Mouse (Mus musculus) hindbrain, embryonic 16.5 days (tissue): ENCODE data around the gene Zfp169. TPM values are rescaled to one million over a fixed set of nuclear protein-coding genes. Genes with fewer than 3 reads are reported as not detected.
A peak's percentile ranks its signal among the peaks of the same experiment; 100 is the strongest.

Experiments
- ATAC-seq: fragments of 200-750 bp; cut with Nextera tagmentation; 2 replicates; pipeline ENCODE4 v1.8.0; 2017; ENCODE audit warnings: moderate TSS enrichment, moderate library complexity
- H3K27ac ChIP-seq: fragments of 300-500 bp; sonication (generic); 2 replicates; pipeline ENCODE4 v1.5.1; 2014; ENCODE audit warnings: low read depth, mild to moderate bottlenecking, control low read depth, low read length, moderate library complexity
- H3K27me3 ChIP-seq: fragments of 300-500 bp; sonication (generic); replicated peaks from 2 replicates; pipeline ENCODE4 v1.6.1; 2014; ENCODE audit warnings: low read length; ENCODE audit not compliant: control insufficient read depth, insufficient read depth
- H3K36me3 ChIP-seq: fragments of 300-500 bp; sonication (generic); 2 replicates; pipeline ENCODE4 v1.6.1; 2014; ENCODE audit warnings: mild to moderate bottlenecking, low read length, moderate library complexity, mixed read lengths; ENCODE audit not compliant: control insufficient read depth, insufficient read depth
- H3K4me1 ChIP-seq: fragments of 300-500 bp; sonication (generic); 2 replicates; pipeline ENCODE4 v1.6.1; 2014; ENCODE audit warnings: low read depth, low read length; ENCODE audit not compliant: control insufficient read depth, insufficient read depth
- H3K4me2 ChIP-seq: fragments of 300-500 bp; sonication (generic); 2 replicates; pipeline ENCODE4 v1.6.1; 2014; ENCODE audit warnings: mild to moderate bottlenecking, low read length, control low read depth, moderate library complexity
- H3K4me3 ChIP-seq: fragments of 300-500 bp; sonication (generic); 2 replicates; pipeline ENCODE4 v1.5.1; 2014; ENCODE audit warnings: mild to moderate bottlenecking, low read length, control low read depth, moderate library complexity
- H3K9ac ChIP-seq: fragments of 300-500 bp; sonication (generic); 2 replicates; pipeline ENCODE4 v1.6.1; 2014; ENCODE audit warnings: low read depth, mild to moderate bottlenecking, control low read depth, low read length, moderate library complexity
- H3K9me3 ChIP-seq: fragments of 300-500 bp; sonication (generic); 2 replicates; pipeline ENCODE4 v1.6.1; 2014; ENCODE audit warnings: mild to moderate bottlenecking, low read length, moderate library complexity; ENCODE audit not compliant: control insufficient read depth
- WGBS: fragments of 180-500 bp; shearing (Covaris S2); extraction: QIAGEN DNeasy Blood & Tissue Kit; methylation state at CpG from one replicate; pipeline ENCODE4 v1.1.7; 2014; 5-methylcytosine and 5-hydroxymethylcytosine counted together
- polyA plus RNA-seq: library from polyadenylated mRNA; unstranded; fragments of >200 nt; fragmentation: Nextera tagmentation; extraction: Ambion mirVana; gene quantifications from 2 replicates; pipeline ENCODE4 v1.2.1, GENCODE M21; 2015

The Zfp169 gene
- polyA plus RNA-seq, result 5.7 and 7.7 TPM in 2 replicates

GRCm38 (mm10) chr13:48513003-48513929, at the start of gene Zfp169, which contains the start of gene A830005F24Rik:
Gene Zfp169, minus strand, starts transcription at chr13:48513451.
Gene A830005F24Rik, plus strand, starts transcription at chr13:48513570.
- 3% methylated on average over 34 of the region's 34 CpGs for WGBS
- Histone ChIP-seq H3K27ac (peak within 1 kb of the TSS; percentile 76), H3K4me2 (peak within 1 kb of the TSS; percentile 62), H3K4me1 (peaks cover 7% of the 10 kb centered on the region), H3K9ac (peak within 1 kb of the TSS; percentile 92), H3K9me3 (no peaks in the 10 kb centered on the region), H3K27me3 (no peaks in the 10 kb centered on the region), H3K36me3 (no peaks in the 10 kb centered on the region), H3K4me3 (peak within 1 kb of the TSS; percentile 86)
- peak; percentile 99 for ATAC-seq

GRCm38 (mm10) chr13:48562336-48562735, 49.1 kb upstream of the Zfp169 start:
- Histone ChIP-seq H3K27me3 (no peaks in the 10 kb centered on the region), H3K9me3 (no peaks in the 10 kb centered on the region), H3K36me3 (no peaks in the 10 kb centered on the region), H3K4me2 (no peak overlapping the region), H3K27ac (no peak overlapping the region), H3K4me1 (peaks cover 5% of the 10 kb centered on the region), H3K9ac (no peak overlapping the region), H3K4me3 (no peak overlapping the region)
- ATAC-seq, result no peak
- 83% methylated on average over 5 of the region's 5 CpGs for WGBS

- no peak for ATAC-seq
- Histone ChIP-seq H3K4me3 (no peak overlapping the region), H3K9me3 (no peaks in the 10 kb centered on the region), H3K4me2 (no peak overlapping the region), H3K27me3 (no peaks in the 10 kb centered on the region), H3K4me1 (peaks cover 5% of the 10 kb centered on the region), H3K9ac (no peak overlapping the region), H3K27ac (no peak overlapping the region), H3K36me3 (no peaks in the 10 kb centered on the region)
- 91% methylated on average over 2 of the region's 2 CpGs for WGBS
These were observed 48.2 kb upstream of the Zfp169 start for GRCm38 (mm10) chr13:48561481-48561880.

GRCm38 (mm10) chr13:48555976-48556375, 42.7 kb upstream of the Zfp169 start:
- Histone ChIP-seq H3K4me3 (no peak overlapping the region), H3K27ac (no peak overlapping the region), H3K9ac (no peak overlapping the region), H3K9me3 (no peaks in the 10 kb centered on the region), H3K4me1 (peaks cover 10% of the 10 kb centered on the region), H3K27me3 (no peaks in the 10 kb centered on the region), H3K36me3 (no peaks in the 10 kb centered on the region), H3K4me2 (no peak overlapping the region)
- no peak for ATAC-seq
- 78% methylated on average over 1 of the region's 1 CpGs for WGBS

- H3K9ac ChIP-seq, result no peak overlapping the region
- H3K4me2 ChIP-seq, result no peak overlapping the region
- H3K27ac ChIP-seq, result no peak overlapping the region
- H3K27me3 ChIP-seq, result no peaks in the 10 kb centered on the region
- H3K36me3 ChIP-seq, result no peaks in the 10 kb centered on the region
- peaks cover 10% of the 10 kb centered on the region for H3K4me1 ChIP-seq
- H3K9me3 ChIP-seq, result no peaks in the 10 kb centered on the region
- no peak overlapping the region for H3K4me3 ChIP-seq
- 84% methylated on average over 1 of the region's 1 CpGs for WGBS
- no peak for ATAC-seq
These were observed 41.3 kb upstream of the Zfp169 start for GRCm38 (mm10) chr13:48554552-48554951.

- H3K36me3 ChIP-seq, result no peaks in the 10 kb centered on the region
- no peaks in the 10 kb centered on the region for H3K9me3 ChIP-seq
- 43% methylated on average over 5 of the region's 5 CpGs for WGBS
- H3K9ac ChIP-seq, result no peak overlapping the region
- H3K27ac ChIP-seq, result no peak overlapping the region
- no peak overlapping the region for H3K4me3 ChIP-seq
- no peak for ATAC-seq
- no peaks in the 10 kb centered on the region for H3K27me3 ChIP-seq
- no peak overlapping the region for H3K4me2 ChIP-seq
- peaks cover 10% of the 10 kb centered on the region for H3K4me1 ChIP-seq
These were observed 40.3 kb upstream of the Zfp169 start for GRCm38 (mm10) chr13:48553511-48553910.

- Histone ChIP-seq H3K36me3 (no peaks in the 10 kb centered on the region), H3K4me2 (peak overlapping the region; percentile 52), H3K27ac (peak overlapping the region; percentile 89), H3K4me1 (peaks cover 10% of the 10 kb centered on the region), H3K4me3 (peak overlapping the region; percentile 25), H3K9ac (peak overlapping the region; percentile 55), H3K9me3 (no peaks in the 10 kb centered on the region), H3K27me3 (no peaks in the 10 kb centered on the region)
- ATAC-seq, result peak; percentile 92
- 47% methylated on average over 21 of the region's 21 CpGs for WGBS
These were observed 39.2 kb upstream of the Zfp169 start for GRCm38 (mm10) chr13:48552181-48553090.

- 95% methylated on average over 5 of the region's 5 CpGs for WGBS
- H3K27ac ChIP-seq, result no peak overlapping the region
These were observed 35.0 kb upstream of the Zfp169 start for GRCm38 (mm10) chr13:48548296-48548695.

GRCm38 (mm10) chr13:48547623-48548022, 34.4 kb upstream of the Zfp169 start:
- no peak for ATAC-seq
- Histone ChIP-seq H3K9me3 (no peaks in the 10 kb centered on the region), H3K27ac (no peak overlapping the region), H3K4me3 (no peak overlapping the region), H3K9ac (no peak overlapping the region), H3K36me3 (no peaks in the 10 kb centered on the region), H3K4me1 (peaks cover 17% of the 10 kb centered on the region), H3K4me2 (no peak overlapping the region), H3K27me3 (no peaks in the 10 kb centered on the region)
- 92% methylated on average over 6 of the region's 6 CpGs for WGBS

More at GRCm38 (mm10) chr13:48548296-48548695, 35.0 kb upstream of the Zfp169 start:
- Histone ChIP-seq H3K9ac (no peak overlapping the region), H3K4me3 (no peak overlapping the region), H3K27me3 (no peaks in the 10 kb centered on the region), H3K4me2 (no peak overlapping the region), H3K36me3 (no peaks in the 10 kb centered on the region), H3K9me3 (no peaks in the 10 kb centered on the region), H3K4me1 (peaks cover 23% of the 10 kb centered on the region)
- no peak for ATAC-seq
